Mouse (Mus musculus) macrophage (primary cell): Measurements from ENCODE around the gene Degs2. TPM values are rescaled to one million over a fixed set of nuclear protein-coding genes. Genes with fewer than 3 reads are reported as not detected.
"Not testable (repeated sequence)": the region's sequence is repeated elsewhere in the genome, so short reads cannot be mapped to it uniquely, and the experiment has no call there.

ENCODE experiments used
- H3K27ac ChIP-seq: fragments of 350-480 bp; formaldehyde crosslinking; 2 replicates; pipeline ENCODE4 v1.9.0; 2021
- H3K36me3 ChIP-seq: fragments of 350-480 bp; formaldehyde crosslinking; 2 replicates; pipeline ENCODE4 v1.9.0; 2021; ENCODE audit errors: inconsistent target
- H3K4me3 ChIP-seq: fragments of 350-480 bp; formaldehyde crosslinking; 2 replicates; pipeline ENCODE4 v1.9.0; 2021; ENCODE audit errors: inconsistent target
- H3K79me2 ChIP-seq: fragments of 350-480 bp; formaldehyde crosslinking; 2 replicates; pipeline ENCODE4 v1.9.0; 2021; ENCODE audit errors: inconsistent target
- WGBS: methylation state at CpG from one replicate; pipeline ENCODE4 v1.1.7; 2026; ENCODE audit warnings: inconsistent platforms; ENCODE audit not compliant: missing documents; 5-methylcytosine and 5-hydroxymethylcytosine counted together
- polyA plus RNA-seq: library from polyadenylated mRNA; stranded (reverse); fragments of 250-400 nt; gene quantifications from 3 replicates; pipeline ENCODE4 v1.2.4, GENCODE M21; 2018; ENCODE audit warnings: inconsistent platforms
- total RNA-seq, 78 experiments: library from RNA; depleted of rRNA; stranded (reverse); fragments of 250-400 nt; gene quantifications; 1 replicate in 9 of 78; 2 replicates in 24 of 78; 3 replicates in 43 of 78; 4 replicates in 2 of 78; pipeline ENCODE4 v1.2.4; 2018; ENCODE audit warnings: inconsistent platforms in 56 of 78

The Degs2 gene
- not detected for total RNA-seq (2018; cell fraction: chromatin; rRNA removed)
- under 1 TPM in 4 of 26 experiments, not detected in 22; 0.05 to 0.11 (median 0.08) TPM for total RNA-seq (2018; cell fraction: cytosol; rRNA removed)
- total RNA-seq (2018; cell fraction: nucleus; rRNA removed): not detected
- not detected in 3 replicates for polyA plus RNA-seq

DNA sequence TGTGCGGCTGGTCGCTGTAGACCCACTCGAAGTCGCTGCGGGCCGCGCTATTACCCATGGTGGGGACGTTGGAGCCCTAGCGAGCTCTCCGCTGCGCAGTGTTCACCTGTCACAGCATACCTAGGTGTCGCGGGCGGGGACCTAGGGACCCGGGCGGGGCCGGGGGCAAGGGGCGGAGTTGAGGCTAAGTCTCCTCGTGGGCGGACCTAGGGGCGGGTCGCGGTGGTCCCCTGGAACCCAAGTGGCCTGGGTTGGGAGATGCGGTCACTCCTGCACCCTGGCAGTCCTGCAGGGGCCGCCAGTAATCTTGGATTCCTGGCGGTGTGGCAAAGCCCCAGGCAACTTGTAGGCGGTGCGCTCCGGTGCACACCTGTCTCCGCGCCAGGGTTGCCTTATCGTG, at the start of gene Degs2:
TSS of gene Degs2 (minus strand) at position 131 of the 400 bp plus-strand sequence.
- WGBS: 5% methylated on average over 32 of the region's 32 CpGs
- Histone ChIP-seq H3K4me3 (no peak within 1 kb of the TSS), H3K27ac (no peak within 1 kb of the TSS), H3K36me3 (no peaks in the 10 kb centered on the region), H3K79me2 (no peaks in the 10 kb centered on the region)

- WGBS: 93% methylated on average over 9 of the region's 9 CpGs
- no peak overlapping the region for H3K27ac ChIP-seq
Observed at GRCm38 (mm10) chr12:108751790-108752189, 49.7 kb upstream of the Degs2 start.

GRCm38 (mm10) chr12:108750226-108750625, 48.1 kb upstream of the Degs2 start:
- H3K36me3 ChIP-seq: no peaks in the 10 kb centered on the region
- no peaks in the 10 kb centered on the region for H3K79me2 ChIP-seq
- no peak overlapping the region for H3K4me3 ChIP-seq
- 33% methylated on average over 3 of the region's 3 CpGs for WGBS
- H3K27ac ChIP-seq: no peak overlapping the region

More at GRCm38 (mm10) chr12:108751790-108752189, 49.7 kb upstream of the Degs2 start:
- Histone ChIP-seq H3K79me2 (no peaks in the 10 kb centered on the region), H3K36me3 (no peaks in the 10 kb centered on the region), H3K4me3 (no peak overlapping the region)

GRCm38 (mm10) chr12:108749454-108749853, 47.3 kb upstream of the Degs2 start:
- Histone ChIP-seq H3K4me3 (no peak overlapping the region), H3K79me2 (no peaks in the 10 kb centered on the region), H3K36me3 (no peaks in the 10 kb centered on the region), H3K27ac (no peak overlapping the region)
- WGBS: 84% methylated on average over 9 of the region's 9 CpGs

DNA sequence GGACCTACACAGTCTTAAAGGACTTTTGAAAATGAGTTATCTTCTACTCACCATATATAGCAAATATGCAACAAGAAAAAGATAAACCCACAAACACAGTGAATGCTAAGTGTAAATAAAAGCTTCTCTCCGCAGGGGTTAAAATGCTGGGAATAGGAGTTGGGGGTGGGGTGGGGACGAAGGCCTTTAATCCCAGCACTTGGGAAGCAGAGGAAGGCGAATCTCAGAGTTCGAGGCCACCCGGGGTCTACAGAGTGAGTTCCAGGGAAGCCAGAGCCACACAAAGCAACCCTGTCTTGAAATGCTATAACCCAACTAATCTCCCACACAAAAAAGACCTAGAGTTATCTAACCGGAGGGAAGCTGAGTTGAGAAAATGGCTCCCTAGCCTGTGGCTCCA, 46.9 kb upstream of the Degs2 start:
- no peaks in the 10 kb centered on the region for H3K36me3 ChIP-seq
- no peak overlapping the region for H3K4me3 ChIP-seq
- 88% methylated on average over 6 of the region's 6 CpGs for WGBS
- H3K27ac ChIP-seq: no peak overlapping the region
- H3K79me2 ChIP-seq: no peaks in the 10 kb centered on the region

DNA sequence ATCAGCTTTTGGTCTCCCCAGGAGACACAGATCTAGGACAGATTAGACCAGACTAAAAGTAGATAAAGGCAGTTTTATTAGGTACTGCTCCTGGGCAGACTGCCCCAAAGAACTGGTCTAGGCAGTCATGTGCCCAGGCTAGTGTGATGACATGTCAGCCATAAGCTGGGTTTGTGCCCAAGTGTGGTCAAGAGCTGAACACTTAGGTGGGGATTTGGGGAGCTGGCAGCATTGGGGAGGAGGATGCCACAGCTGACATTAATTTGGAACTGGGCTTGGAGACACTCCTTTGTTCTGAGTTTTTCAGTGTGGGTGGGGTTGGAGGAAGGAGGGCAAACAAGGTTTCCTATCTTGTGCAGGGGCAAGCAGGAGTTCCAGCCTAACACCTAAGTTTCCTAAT, 43.9 kb upstream of the Degs2 start:
- no peaks in the 10 kb centered on the region for H3K79me2 ChIP-seq
- H3K4me3 ChIP-seq: no peak overlapping the region
- no peak overlapping the region for H3K27ac ChIP-seq
- no peaks in the 10 kb centered on the region for H3K36me3 ChIP-seq

GRCm38 (mm10) chr12:108742241-108742640, 40.1 kb upstream of the Degs2 start:
- WGBS: 93% methylated on average over 4 of the region's 4 CpGs
- Histone ChIP-seq H3K27ac (no peak overlapping the region), H3K36me3 (no peaks in the 10 kb centered on the region), H3K4me3 (no peak overlapping the region), H3K79me2 (no peaks in the 10 kb centered on the region)

- Histone ChIP-seq H3K4me3 (no peak overlapping the region), H3K27ac (no peak overlapping the region), H3K36me3 (no peaks in the 10 kb centered on the region), H3K79me2 (no peaks in the 10 kb centered on the region)
- 68% methylated on average over 2 of the region's 2 CpGs for WGBS
Observed at GRCm38 (mm10) chr12:108741472-108741871, 39.4 kb upstream of the Degs2 start.

DNA sequence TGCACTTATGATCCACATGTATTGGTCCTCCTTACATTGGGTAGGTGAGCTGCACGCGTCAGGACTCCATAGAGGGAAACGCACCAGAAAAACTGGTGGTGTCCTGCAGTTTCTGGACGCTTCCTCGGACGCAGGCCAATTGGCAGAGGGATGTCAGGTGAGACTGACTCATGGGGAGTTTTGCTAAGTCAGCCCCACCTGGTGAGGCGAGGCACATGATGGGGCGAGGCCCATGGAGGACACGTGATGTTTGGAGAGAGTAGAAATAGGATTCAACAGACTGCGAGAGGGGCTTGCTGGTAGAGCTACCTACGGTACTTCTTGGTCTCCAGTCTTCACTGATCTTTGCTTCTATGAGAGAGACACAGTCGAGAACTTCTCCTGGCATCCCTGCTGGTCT, 36.6 kb upstream of the Degs2 start:
- WGBS: 93% methylated on average over 12 of the region's 12 CpGs
- no peak overlapping the region for H3K27ac ChIP-seq
- H3K36me3 ChIP-seq: no peaks in the 10 kb centered on the region
- no peak overlapping the region for H3K4me3 ChIP-seq
- H3K79me2 ChIP-seq: no peaks in the 10 kb centered on the region

DNA sequence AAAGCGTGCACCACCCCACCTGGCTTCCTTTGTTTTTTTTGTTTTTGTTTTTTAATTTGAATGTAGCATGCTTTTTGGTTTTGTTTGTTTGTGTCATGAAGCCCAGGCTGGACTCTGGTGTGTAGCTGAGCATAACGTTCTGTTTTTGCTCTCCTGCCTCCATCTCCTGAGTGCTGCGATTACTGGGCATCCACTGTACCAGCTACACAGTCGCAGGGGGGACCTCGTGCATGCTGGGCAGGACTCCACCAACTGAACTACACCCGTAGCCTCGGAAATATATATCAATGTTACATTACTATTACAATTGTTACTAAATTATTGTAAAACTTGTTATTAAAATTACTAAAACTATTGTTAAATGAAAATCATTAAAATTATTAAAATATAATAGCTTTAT, 35.7 kb upstream of the Degs2 start:
- WGBS: 93% methylated on average over 7 of the region's 7 CpGs
- Histone ChIP-seq H3K79me2 (no peaks in the 10 kb centered on the region), H3K4me3 (no peak overlapping the region), H3K36me3 (no peaks in the 10 kb centered on the region), H3K27ac (no peak overlapping the region)

DNA sequence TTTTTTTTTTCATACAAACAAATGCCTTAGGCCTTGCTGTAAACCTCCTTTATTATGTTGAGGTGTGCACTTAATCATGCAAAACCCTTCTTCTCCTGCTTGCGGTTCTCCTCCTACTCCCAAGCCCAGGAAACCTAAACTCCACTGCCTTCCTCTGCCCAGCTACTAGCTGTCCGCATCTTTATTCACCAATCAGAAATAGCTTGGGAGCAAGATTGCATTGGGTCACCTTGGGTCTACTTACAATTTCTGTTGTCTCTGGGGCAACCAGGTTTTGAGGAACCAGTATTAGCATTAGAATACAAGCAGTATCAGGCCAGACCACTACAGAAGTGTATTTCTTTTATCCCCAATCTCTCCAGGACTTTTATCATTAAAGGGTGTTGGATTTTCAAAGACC, 32.3 kb upstream of the Degs2 start:
- no peaks in the 10 kb centered on the region for H3K79me2 ChIP-seq
- 82% methylated on average over 2 of the region's 2 CpGs for WGBS
- no peak overlapping the region for H3K4me3 ChIP-seq
- no peaks in the 10 kb centered on the region for H3K36me3 ChIP-seq
- H3K27ac ChIP-seq: no peak overlapping the region

DNA sequence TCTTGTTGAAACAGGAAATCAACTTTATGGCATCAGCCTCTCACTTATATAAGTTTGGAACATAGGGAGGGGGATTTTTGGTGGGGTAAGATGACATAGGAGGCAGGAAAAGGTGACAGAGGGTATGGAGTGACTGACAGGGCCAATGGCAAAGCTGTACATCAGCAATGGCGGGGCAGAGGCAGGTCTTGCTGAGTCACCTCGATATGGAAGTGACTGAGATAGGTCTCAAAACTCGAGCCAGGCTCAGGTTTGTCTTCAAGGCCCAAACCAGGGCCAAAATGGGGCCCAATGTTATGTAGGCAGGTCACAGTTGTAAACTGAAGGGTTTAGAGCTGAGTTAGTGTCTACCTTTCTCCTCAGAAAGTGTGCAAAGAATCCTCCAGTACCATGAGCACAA, 21.7 kb upstream of the Degs2 start:
- Histone ChIP-seq H3K79me2 (no peaks in the 10 kb centered on the region), H3K36me3 (no peaks in the 10 kb centered on the region), H3K4me3 (no peak overlapping the region), H3K27ac (no peak overlapping the region)
- 96% methylated on average over 3 of the region's 3 CpGs for WGBS

DNA sequence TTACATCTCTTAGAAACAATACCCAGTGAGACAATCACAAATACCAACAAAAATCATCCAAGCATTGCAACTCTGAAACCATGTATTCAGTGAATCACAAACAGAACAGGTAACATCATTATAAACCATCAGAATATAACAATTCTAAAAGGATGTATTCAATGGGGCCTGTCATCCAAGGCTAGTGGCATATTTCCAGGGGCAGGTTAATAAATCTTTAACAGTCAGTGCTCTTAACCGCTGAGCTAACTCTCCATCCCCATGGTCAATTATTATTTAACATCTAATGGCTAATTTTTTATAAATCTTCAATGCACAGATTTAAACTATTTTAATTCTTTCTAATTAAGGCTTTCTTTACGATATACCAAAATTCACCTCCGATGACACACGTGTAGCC, 20.3 kb upstream of the Degs2 start:
- WGBS: 100% methylated on average over 4 of the region's 4 CpGs
- no peak overlapping the region for H3K4me3 ChIP-seq
- H3K79me2 ChIP-seq: no peaks in the 10 kb centered on the region
- H3K27ac ChIP-seq: no peak overlapping the region
- H3K36me3 ChIP-seq: no peaks in the 10 kb centered on the region

- Histone ChIP-seq H3K4me3 (no peak overlapping the region), H3K27ac (no peak overlapping the region), H3K79me2 (no peaks in the 10 kb centered on the region), H3K36me3 (no peaks in the 10 kb centered on the region)
- 81% methylated on average over 3 of the region's 3 CpGs for WGBS
Observed at GRCm38 (mm10) chr12:108718485-108718884, 16.4 kb upstream of the Degs2 start.

DNA sequence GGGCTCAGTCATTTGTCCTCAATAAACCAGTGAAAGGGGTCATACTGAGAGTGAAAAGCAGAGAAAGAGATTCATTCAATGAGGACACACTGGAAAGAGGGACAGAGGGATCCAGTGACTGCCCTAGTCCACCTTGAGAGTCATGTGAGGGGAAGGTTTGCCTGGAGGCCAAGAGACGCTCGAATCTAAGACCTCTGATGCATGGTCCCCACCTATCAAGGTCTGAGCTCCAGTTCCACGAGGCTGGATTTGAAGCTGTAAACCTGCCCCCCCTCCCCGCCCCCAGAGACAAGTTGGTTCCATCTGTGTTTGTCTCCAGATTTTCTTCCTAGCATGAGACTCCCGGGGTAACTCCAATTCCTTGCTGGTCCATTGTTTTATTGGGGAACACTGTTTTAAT, 13.7 kb upstream of the Degs2 start:
- H3K79me2 ChIP-seq: no peaks in the 10 kb centered on the region
- H3K27ac ChIP-seq: no peak overlapping the region
- no peak overlapping the region for H3K4me3 ChIP-seq
- H3K36me3 ChIP-seq: no peaks in the 10 kb centered on the region
- 90% methylated on average over 5 of the region's 5 CpGs for WGBS

DNA sequence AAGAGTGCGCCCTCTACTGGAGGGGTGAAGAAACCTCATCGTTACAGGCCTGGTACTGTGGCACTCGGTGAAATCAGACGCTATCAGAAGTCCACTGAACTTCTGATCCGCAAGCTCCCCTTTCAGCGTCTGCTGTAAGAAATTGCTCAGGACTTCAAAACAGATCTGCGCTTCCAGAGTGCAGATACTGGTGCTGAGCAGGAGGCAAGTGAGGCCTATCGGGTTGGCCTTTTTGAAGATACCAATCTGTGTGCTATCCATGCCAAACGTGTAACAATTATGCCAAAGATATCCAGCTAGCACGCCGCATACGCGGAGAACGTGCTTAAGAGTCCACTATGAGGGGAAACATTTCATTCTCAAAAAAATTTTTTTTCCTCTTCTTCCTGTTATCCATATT, 11.9 kb upstream of the Degs2 start:
- H3K79me2 ChIP-seq, H3K4me3 ChIP-seq, H3K27ac ChIP-seq, H3K36me3 ChIP-seq: not testable (repeated sequence)
- 96% methylated on average over 14 of the region's 14 CpGs for WGBS
